Mouse (Mus musculus): ENCODE data around the gene Apoa4. TPM values are rescaled to one million over a fixed set of nuclear protein-coding genes. Genes with fewer than 3 reads are reported as not detected.

The Apoa4 gene
- polyA plus RNA-seq, 1 experiment, result 0.28 TPM

DNA sequence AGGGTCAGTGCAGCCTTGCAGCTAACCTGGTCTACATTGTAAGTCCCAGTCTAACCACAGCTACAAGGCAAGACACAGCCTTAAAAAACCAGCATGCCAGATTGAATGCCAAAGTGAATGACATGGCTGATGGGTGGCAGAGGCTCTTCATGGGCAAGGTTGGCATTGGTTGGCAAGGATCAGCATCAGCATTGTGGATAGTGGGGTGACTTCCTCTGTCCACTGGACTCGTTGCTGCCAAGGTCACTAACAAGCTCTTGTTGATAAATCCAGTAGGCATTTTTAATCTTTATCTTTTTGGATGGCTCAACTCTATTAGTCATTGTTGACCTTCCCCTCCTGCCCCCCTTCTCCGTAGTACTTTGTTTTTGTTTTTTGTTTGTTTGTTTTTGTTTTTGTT is 40.9 kb upstream of the Apoa4 start:
- no peak for TF ChIP-seq POLR2A (IDR thresholded peaks at IDR 0.05; ENCODE audit: borderline replicate concordance, insufficient read depth, low read length)
- TF ChIP-seq CTCF (IDR thresholded peaks at IDR 0.05; ENCODE audit: borderline replicate concordance, insufficient read depth, low read depth, low read length), result no peak
- H3K4me1 ChIP-seq (ENCODE audit: control insufficient read depth, insufficient read depth, low read length), result peaks cover 16% of the 10 kb centered on the region
- no peak overlapping the region for H3K27ac ChIP-seq (ENCODE audit: insufficient read depth, low read length)
- 67% methylated on average over 2 of the region's 2 CpGs for WGBS
- no peak for DNase-seq
- no peak overlapping the region for H3K4me3 ChIP-seq (replicated peaks; ENCODE audit: insufficient read depth, low read depth, low read length)
- H3K27me3 ChIP-seq (ENCODE audit: control insufficient read depth, insufficient read depth, low read length), result no peaks in the 10 kb centered on the region

DNA sequence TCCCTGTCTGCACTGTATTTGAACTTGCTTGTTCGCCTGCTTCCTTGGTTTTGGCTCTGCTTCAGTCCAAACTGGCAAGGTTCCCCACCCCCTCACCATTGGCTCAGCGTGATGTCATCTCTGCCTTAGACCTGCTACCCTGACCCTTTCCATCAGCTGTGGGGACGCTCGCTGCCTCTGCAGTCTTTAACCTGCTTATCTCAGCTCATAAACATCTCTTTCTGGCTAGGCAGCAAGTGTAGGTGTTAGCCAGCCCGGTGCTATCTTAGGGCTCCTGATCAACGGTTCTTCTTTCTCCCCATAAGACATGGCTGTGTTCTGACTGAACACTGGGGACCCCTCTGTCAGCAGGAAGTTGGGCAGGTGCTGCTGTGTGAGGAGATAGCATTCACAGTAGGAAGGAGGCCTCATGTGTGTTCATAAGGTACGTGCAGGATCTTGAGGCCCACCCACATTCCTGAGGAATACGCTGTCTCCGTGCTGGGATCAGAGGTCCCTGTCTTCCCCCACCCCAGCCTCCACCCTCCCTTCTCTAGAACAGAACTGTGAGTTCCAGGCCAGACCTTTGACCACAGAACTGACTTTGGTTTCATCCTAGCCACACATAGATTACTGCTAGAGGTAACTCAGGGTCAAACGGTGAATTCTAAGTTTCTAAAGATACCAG is 33.5 kb upstream of the Apoa4 start:
- Histone ChIP-seq H3K4me1 (ENCODE audit: control insufficient read depth, insufficient read depth, low read length) (peaks cover 25% of the 10 kb centered on the region), H3K27me3 (ENCODE audit: control insufficient read depth, insufficient read depth, low read length) (no peaks in the 10 kb centered on the region), H3K4me3 (replicated peaks; ENCODE audit: insufficient read depth, low read depth, low read length) (no peak overlapping the region), H3K27ac (ENCODE audit: insufficient read depth, low read length) (no peak overlapping the region)
- 57% methylated on average over 10 of the region's 10 CpGs for WGBS
- DNase-seq, result peak in 1 of 2 experiments; percentile 54
- TF ChIP-seq CTCF (IDR thresholded peaks at IDR 0.05; ENCODE audit: borderline replicate concordance, insufficient read depth, low read depth, low read length), result no peak
- TF ChIP-seq POLR2A (IDR thresholded peaks at IDR 0.05; ENCODE audit: borderline replicate concordance, insufficient read depth, low read length), result no peak

DNA sequence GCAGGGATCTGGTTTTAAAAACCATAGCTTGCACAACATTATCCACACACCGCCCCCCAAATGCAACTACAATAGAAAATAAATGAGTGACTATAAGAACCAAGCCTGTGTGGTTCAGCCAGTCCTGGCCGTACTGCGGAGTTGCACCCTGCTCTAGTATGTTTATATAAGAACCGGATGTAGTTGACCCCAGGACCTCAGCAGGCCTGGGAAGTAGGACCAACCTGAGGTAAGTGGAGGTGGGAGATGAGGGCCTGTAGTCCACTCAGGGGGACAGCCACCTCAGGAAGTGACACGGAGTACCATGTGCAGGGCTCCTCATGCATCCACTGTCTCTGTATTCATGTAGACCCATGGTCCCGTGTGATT is 33.0 kb upstream of the Apoa4 start:
- H3K4me1 ChIP-seq (ENCODE audit: control insufficient read depth, insufficient read depth, low read length), result peaks cover 25% of the 10 kb centered on the region
- H3K27me3 ChIP-seq (ENCODE audit: control insufficient read depth, insufficient read depth, low read length), result no peaks in the 10 kb centered on the region
- WGBS, result 96% methylated on average over 6 of the region's 6 CpGs

DNA sequence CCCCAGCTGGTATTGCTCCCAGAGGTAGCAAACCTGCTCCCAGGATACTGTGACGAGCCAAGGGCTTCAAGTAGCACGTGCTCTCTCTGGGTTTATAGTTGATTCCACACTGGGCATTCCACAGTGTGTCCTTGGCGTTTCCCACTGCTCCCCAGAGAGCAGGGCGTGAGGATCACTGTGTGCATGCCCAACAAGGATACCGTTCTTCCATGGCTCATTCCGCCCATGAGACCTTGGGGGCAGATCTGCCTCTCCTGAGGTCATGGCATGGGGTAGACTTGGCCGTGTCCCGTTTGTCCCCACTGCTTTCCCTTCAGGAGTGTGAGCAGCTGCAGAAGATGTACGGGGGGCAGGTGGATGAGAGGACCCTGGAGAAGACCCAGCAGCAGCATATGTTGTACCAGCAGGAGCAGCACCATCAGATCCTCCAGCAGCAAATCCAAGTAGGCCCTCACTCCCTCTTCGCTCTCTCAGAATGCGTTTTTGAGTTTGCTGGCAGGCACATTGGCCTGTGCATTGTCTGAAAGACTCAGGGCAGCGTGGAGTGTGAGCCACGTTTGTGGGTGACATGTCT is 32.0 kb upstream of the Apoa4 start:
- 21% methylated on average over 13 of the region's 13 CpGs for WGBS
- TF ChIP-seq POLR2A (IDR thresholded peaks at IDR 0.05; ENCODE audit: borderline replicate concordance, insufficient read depth, low read length) (no peak), CTCF (IDR thresholded peaks at IDR 0.05; ENCODE audit: borderline replicate concordance, insufficient read depth, low read depth, low read length) (no peak)
- no peak overlapping the region for H3K4me3 ChIP-seq (replicated peaks; ENCODE audit: insufficient read depth, low read depth, low read length)
- no peak overlapping the region for H3K27ac ChIP-seq (ENCODE audit: insufficient read depth, low read length)
- peaks cover 29% of the 10 kb centered on the region for H3K4me1 ChIP-seq (ENCODE audit: control insufficient read depth, insufficient read depth, low read length)
- H3K27me3 ChIP-seq (ENCODE audit: control insufficient read depth, insufficient read depth, low read length), result no peaks in the 10 kb centered on the region
- DNase-seq, result peak; percentile 55 to 62

More for the DNA sequence above, 33.0 kb upstream of the Apoa4 start:
- no peak for TF ChIP-seq POLR2A (IDR thresholded peaks at IDR 0.05; ENCODE audit: borderline replicate concordance, insufficient read depth, low read length)
- TF ChIP-seq CTCF (IDR thresholded peaks at IDR 0.05; ENCODE audit: borderline replicate concordance, insufficient read depth, low read depth, low read length), result no peak
- DNase-seq, result no peak
- Histone ChIP-seq H3K4me3 (replicated peaks; ENCODE audit: insufficient read depth, low read depth, low read length) (no peak overlapping the region), H3K27ac (ENCODE audit: insufficient read depth, low read length) (no peak overlapping the region)

DNA sequence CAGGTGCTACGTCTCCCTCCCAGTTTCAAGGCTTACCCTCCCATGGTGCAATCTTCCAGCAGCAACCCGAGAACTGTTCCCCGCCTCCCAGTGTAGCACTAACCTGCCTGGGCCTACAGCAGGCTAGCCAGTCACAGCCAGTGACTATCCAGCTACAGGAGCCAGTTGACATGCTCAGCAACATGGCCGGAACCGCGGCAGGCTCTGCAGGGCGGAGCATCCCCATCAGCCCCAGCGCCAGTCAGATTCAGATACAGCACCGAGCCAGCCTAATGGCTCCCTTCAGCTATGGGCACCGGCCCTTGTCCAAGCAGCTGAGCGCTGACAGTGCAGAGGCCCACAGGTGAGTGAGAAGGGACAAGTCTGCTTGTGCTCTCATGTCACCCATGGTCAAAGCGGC is 30.0 kb upstream of the Apoa4 start:
- TF ChIP-seq POLR2A (IDR thresholded peaks at IDR 0.05; ENCODE audit: borderline replicate concordance, insufficient read depth, low read length), result no peak
- TF ChIP-seq CTCF (IDR thresholded peaks at IDR 0.05; ENCODE audit: borderline replicate concordance, insufficient read depth, low read depth, low read length), result no peak
- Histone ChIP-seq H3K4me3 (replicated peaks; ENCODE audit: insufficient read depth, low read depth, low read length) (no peak overlapping the region), H3K27ac (ENCODE audit: insufficient read depth, low read length) (no peak overlapping the region), H3K4me1 (ENCODE audit: control insufficient read depth, insufficient read depth, low read length) (peaks cover 49% of the 10 kb centered on the region), H3K27me3 (ENCODE audit: control insufficient read depth, insufficient read depth, low read length) (no peaks in the 10 kb centered on the region)
- DNase-seq, result no peak
- WGBS, result 94% methylated on average over 12 of the region's 12 CpGs

GRCm38 (mm10) chr9:46214276-46214675 is 26.2 kb upstream of the Apoa4 start:
- Histone ChIP-seq H3K27ac (ENCODE audit: insufficient read depth, low read length) (no peak overlapping the region), H3K4me1 (ENCODE audit: control insufficient read depth, insufficient read depth, low read length) (peaks cover 34% of the 10 kb centered on the region), H3K4me3 (replicated peaks; ENCODE audit: insufficient read depth, low read depth, low read length) (no peak overlapping the region), H3K27me3 (ENCODE audit: control insufficient read depth, insufficient read depth, low read length) (no peaks in the 10 kb centered on the region)
- 80% methylated on average over 4 of the region's 4 CpGs for WGBS
- TF ChIP-seq POLR2A (IDR thresholded peaks at IDR 0.05; ENCODE audit: borderline replicate concordance, insufficient read depth, low read length), result no peak
- no peak for TF ChIP-seq CTCF (IDR thresholded peaks at IDR 0.05; ENCODE audit: borderline replicate concordance, insufficient read depth, low read depth, low read length)
- no peak for DNase-seq

GRCm38 (mm10) chr9:46214946-46215337 is 25.6 kb upstream of the Apoa4 start:
- WGBS, result 61% methylated on average over 10 of the region's 10 CpGs
- TF ChIP-seq CTCF (IDR thresholded peaks at IDR 0.05; ENCODE audit: borderline replicate concordance, insufficient read depth, low read depth, low read length) (no peak), POLR2A (IDR thresholded peaks at IDR 0.05; ENCODE audit: borderline replicate concordance, insufficient read depth, low read length) (no peak)
- H3K27me3 ChIP-seq (ENCODE audit: control insufficient read depth, insufficient read depth, low read length), result no peaks in the 10 kb centered on the region
- peak overlapping the region; percentile 36; the same call in 1 of the 2 replicates for H3K27ac ChIP-seq (ENCODE audit: insufficient read depth, low read length)
- no peak overlapping the region for H3K4me3 ChIP-seq (replicated peaks; ENCODE audit: insufficient read depth, low read depth, low read length)
- peaks cover 31% of the 10 kb centered on the region for H3K4me1 ChIP-seq (ENCODE audit: control insufficient read depth, insufficient read depth, low read length)
- DNase-seq, result no peak
